Mouse (Mus musculus): Measurements from ENCODE around the gene Nt5dc2. TPM values are rescaled to one million over a fixed set of nuclear protein-coding genes. Genes with fewer than 3 reads are reported as not detected.

The Nt5dc2 gene
- total RNA-seq, 1 experiment: 155 TPM

DNA sequence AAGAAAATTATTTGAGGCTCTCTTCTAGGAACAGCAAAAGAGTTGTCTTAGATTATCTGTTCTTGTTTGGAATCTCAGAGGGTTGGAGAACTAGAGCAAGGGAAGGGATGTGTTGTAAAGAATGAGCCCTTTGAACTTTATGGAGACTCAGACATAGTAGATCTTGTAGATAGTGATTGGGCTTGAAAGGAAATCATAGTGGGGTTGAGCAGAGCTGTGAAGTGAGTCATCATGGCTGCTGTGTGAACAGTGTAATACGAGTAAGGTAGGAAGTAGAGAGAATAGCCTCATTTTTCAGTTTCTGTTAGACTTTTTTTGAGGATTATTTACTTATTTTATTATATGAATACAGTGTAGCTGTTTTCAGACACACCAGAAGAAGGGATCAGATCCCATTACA lies 40.9 kb upstream of the Nt5dc2 start:
- in situ Hi-C loops (cut with MboI; ENCODE audit: low sequenced_read_pairs in 2 of 2, unreplicated experiment in 2 of 2): no loop called here
- no peak for TF ChIP-seq MAFK (IDR thresholded peaks at IDR 0.05; ENCODE audit: insufficient read depth, low read depth, low read length)
- no peak for TF ChIP-seq ZNF384 (IDR thresholded peaks at IDR 0.05; ENCODE audit: low read depth, low read length)
- no peak for TF ChIP-seq HCFC1 (IDR thresholded peaks at IDR 0.05; ENCODE audit: borderline replicate concordance, insufficient read depth, low read length)
- TF ChIP-seq ZC3H11A (IDR thresholded peaks at IDR 0.05; ENCODE audit: borderline replicate concordance, low read depth, low read length): no peak
- TF ChIP-seq CHD2 (IDR thresholded peaks at IDR 0.05; ENCODE audit: low read depth, low read length): no peak
- Histone ChIP-seq H3K4me3 (ENCODE audit: insufficient read depth in 1 of 2, low read depth in 1 of 2, low read length in 2 of 2, poor library complexity in 1 of 2, severe bottlenecking in 1 of 2) (no peak overlapping the region), H3K9me3 (ENCODE audit: control insufficient read depth, insufficient read depth, low read depth, low read length) (no peaks in the 10 kb centered on the region), H3K27ac (ENCODE audit: insufficient read depth, low read depth, low read length, poor library complexity, severe bottlenecking) (no peak overlapping the region), H3K9ac (ENCODE audit: insufficient read depth, low read depth, low read length, poor library complexity, severe bottlenecking) (no peak overlapping the region), H3K36me3 (ENCODE audit: control insufficient read depth, insufficient read depth, low read length, poor library complexity, severe bottlenecking) (peaks cover 2% of the 10 kb centered on the region; the same call in 1 of the 2 replicates), H3K4me1 (ENCODE audit: control insufficient read depth in 2 of 2, insufficient read depth in 2 of 2, low read length in 2 of 2, poor library complexity in 1 of 2) (no peaks in the 10 kb centered on the region)
- DNase-seq (ENCODE audit: low read depth, low spot score): no peak

DNA sequence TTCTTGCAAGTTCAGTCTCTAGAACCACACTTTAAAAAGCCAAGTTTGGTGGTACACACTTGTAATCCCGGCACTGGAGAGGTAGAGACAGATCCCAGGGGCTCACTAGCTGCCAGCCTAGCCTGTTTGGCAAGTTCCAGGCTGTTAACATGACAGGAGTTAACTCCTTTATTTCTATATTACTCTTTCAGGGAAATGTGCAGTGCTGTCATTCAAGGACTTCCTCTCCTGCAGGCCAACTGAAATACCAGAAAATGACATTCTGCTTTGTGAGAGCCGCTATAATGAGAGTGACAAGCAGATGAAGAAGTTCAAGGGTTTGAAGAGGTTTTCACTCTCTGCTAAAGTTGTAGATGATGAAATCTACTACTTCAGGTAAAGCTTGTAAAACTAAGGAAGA lies 25.7 kb upstream of the Nt5dc2 start:
- no peaks in the 10 kb centered on the region for H3K9me3 ChIP-seq (ENCODE audit: control insufficient read depth, insufficient read depth, low read depth, low read length)
- H3K9ac ChIP-seq (ENCODE audit: insufficient read depth, low read depth, low read length, poor library complexity, severe bottlenecking): no peak overlapping the region
- TF ChIP-seq CHD2 (IDR thresholded peaks at IDR 0.05; ENCODE audit: low read depth, low read length) (no peak), ZC3H11A (IDR thresholded peaks at IDR 0.05; ENCODE audit: borderline replicate concordance, low read depth, low read length) (no peak), ZNF384 (IDR thresholded peaks at IDR 0.05; ENCODE audit: low read depth, low read length) (no peak), MAFK (IDR thresholded peaks at IDR 0.05; ENCODE audit: insufficient read depth, low read depth, low read length) (no peak), HCFC1 (IDR thresholded peaks at IDR 0.05; ENCODE audit: borderline replicate concordance, insufficient read depth, low read length) (no peak)
- H3K36me3 ChIP-seq (ENCODE audit: control insufficient read depth, insufficient read depth, low read length, poor library complexity, severe bottlenecking): peaks cover 10% of the 10 kb centered on the region
- no peak for DNase-seq (ENCODE audit: low read depth, low spot score)
- H3K4me3 ChIP-seq (ENCODE audit: insufficient read depth in 1 of 2, low read depth in 1 of 2, low read length in 2 of 2, poor library complexity in 1 of 2, severe bottlenecking in 1 of 2): no peak overlapping the region
- H3K27ac ChIP-seq (ENCODE audit: insufficient read depth, low read depth, low read length, poor library complexity, severe bottlenecking): no peak overlapping the region
- no peaks in the 10 kb centered on the region for H3K4me1 ChIP-seq (ENCODE audit: control insufficient read depth in 2 of 2, insufficient read depth in 2 of 2, low read length in 2 of 2, poor library complexity in 1 of 2)
- in situ Hi-C loops (cut with MboI; ENCODE audit: low sequenced_read_pairs in 2 of 2, unreplicated experiment in 2 of 2): no loop called here

DNA sequence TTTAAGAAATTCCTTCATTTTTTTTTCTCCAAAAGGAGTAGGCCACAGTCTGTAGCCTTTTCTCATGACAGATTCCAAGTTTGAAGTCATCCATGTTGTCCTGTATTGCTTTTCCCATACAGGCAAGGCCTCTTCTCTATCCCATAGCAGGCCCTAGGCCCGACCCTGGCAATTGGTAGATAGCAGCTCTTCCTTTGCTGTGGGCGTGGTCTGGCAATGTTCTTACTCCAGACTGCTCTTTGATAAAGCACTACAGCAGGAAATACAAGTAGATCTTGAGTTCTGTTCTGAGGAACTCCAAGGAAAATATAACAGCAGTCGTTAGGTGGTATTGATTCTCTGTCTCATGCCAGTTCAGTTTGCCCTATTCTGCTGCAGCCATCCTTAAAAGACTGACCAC lies 20.2 kb upstream of the Nt5dc2 start:
- DNase-seq (ENCODE audit: low read depth, low spot score): no peak
- in situ Hi-C loops (cut with MboI; ENCODE audit: low sequenced_read_pairs in 2 of 2, unreplicated experiment in 2 of 2): no loop called here

DNA sequence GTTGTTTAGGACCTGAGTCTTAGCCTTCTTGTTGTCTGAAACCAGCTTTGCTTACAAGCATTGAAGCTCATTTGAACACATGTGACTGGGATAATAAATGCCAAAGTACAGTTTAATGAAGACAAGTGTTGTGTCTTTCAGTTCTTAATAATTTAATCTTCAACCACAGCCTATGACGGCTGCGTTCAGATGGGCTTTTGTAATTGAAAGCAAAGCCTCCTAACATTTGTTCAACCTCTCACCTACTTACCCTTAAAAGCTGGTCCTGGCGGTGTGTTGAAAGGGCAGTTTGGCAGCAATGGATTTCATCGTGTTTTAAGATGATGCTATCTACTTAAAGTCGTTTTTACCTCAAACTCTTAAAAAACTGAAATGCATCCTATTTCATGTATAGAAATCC lies 18.7 kb upstream of the Nt5dc2 start:
- DNase-seq (ENCODE audit: low read depth, low spot score): no peak
- Histone ChIP-seq H3K9me3 (ENCODE audit: control insufficient read depth, insufficient read depth, low read depth, low read length) (no peaks in the 10 kb centered on the region), H3K27ac (ENCODE audit: insufficient read depth, low read depth, low read length, poor library complexity, severe bottlenecking) (no peak overlapping the region), H3K4me3 (ENCODE audit: insufficient read depth in 1 of 2, low read depth in 1 of 2, low read length in 2 of 2, poor library complexity in 1 of 2, severe bottlenecking in 1 of 2) (no peak overlapping the region), H3K36me3 (ENCODE audit: control insufficient read depth, insufficient read depth, low read length, poor library complexity, severe bottlenecking) (peaks cover 16% of the 10 kb centered on the region), H3K9ac (ENCODE audit: insufficient read depth, low read depth, low read length, poor library complexity, severe bottlenecking) (no peak overlapping the region), H3K4me1 (ENCODE audit: control insufficient read depth in 2 of 2, insufficient read depth in 2 of 2, low read length in 2 of 2, poor library complexity in 1 of 2) (no peaks in the 10 kb centered on the region)
- in situ Hi-C loops (cut with MboI; ENCODE audit: low sequenced_read_pairs in 2 of 2, unreplicated experiment in 2 of 2): no loop called here
- TF ChIP-seq HCFC1 (IDR thresholded peaks at IDR 0.05; ENCODE audit: borderline replicate concordance, insufficient read depth, low read length) (no peak), MAFK (IDR thresholded peaks at IDR 0.05; ENCODE audit: insufficient read depth, low read depth, low read length) (no peak), ZC3H11A (IDR thresholded peaks at IDR 0.05; ENCODE audit: borderline replicate concordance, low read depth, low read length) (no peak), CHD2 (IDR thresholded peaks at IDR 0.05; ENCODE audit: low read depth, low read length) (no peak), ZNF384 (IDR thresholded peaks at IDR 0.05; ENCODE audit: low read depth, low read length) (no peak)

More for the DNA sequence above, 20.2 kb upstream of the Nt5dc2 start:
- H3K36me3 ChIP-seq (ENCODE audit: control insufficient read depth, insufficient read depth, low read length, poor library complexity, severe bottlenecking): peaks cover 14% of the 10 kb centered on the region
- no peak overlapping the region for H3K4me3 ChIP-seq (ENCODE audit: insufficient read depth in 1 of 2, low read depth in 1 of 2, low read length in 2 of 2, poor library complexity in 1 of 2, severe bottlenecking in 1 of 2)
- H3K9ac ChIP-seq (ENCODE audit: insufficient read depth, low read depth, low read length, poor library complexity, severe bottlenecking): no peak overlapping the region
- H3K27ac ChIP-seq (ENCODE audit: insufficient read depth, low read depth, low read length, poor library complexity, severe bottlenecking): no peak overlapping the region
- no peaks in the 10 kb centered on the region for H3K9me3 ChIP-seq (ENCODE audit: control insufficient read depth, insufficient read depth, low read depth, low read length)
- no peak for TF ChIP-seq CHD2 (IDR thresholded peaks at IDR 0.05; ENCODE audit: low read depth, low read length)
- no peaks in the 10 kb centered on the region for H3K4me1 ChIP-seq (ENCODE audit: control insufficient read depth in 2 of 2, insufficient read depth in 2 of 2, low read length in 2 of 2, poor library complexity in 1 of 2)

DNA sequence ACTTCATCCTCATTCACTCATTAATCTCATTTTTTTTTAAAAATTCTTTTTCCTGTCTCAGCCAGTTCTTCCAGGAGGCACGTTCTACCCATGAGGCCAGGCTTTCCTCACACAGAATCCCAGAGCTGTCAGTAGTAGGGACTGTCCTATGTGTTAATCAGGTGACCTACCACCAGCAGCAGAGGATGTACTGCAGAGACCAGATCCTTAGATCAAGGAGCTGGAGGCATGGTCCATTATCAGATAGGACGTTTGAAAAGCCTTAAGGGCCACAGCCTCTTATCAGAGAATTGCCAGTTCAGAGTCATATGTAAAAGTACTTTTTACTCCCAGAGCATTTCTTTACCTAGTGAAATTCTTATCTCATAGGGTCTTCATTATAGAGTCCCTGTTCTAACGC lies 16.8 kb upstream of the Nt5dc2 start:
- no peak for TF ChIP-seq CHD2 (IDR thresholded peaks at IDR 0.05; ENCODE audit: low read depth, low read length)
- TF ChIP-seq ZC3H11A (IDR thresholded peaks at IDR 0.05; ENCODE audit: borderline replicate concordance, low read depth, low read length): no peak
- no peak for TF ChIP-seq ZNF384 (IDR thresholded peaks at IDR 0.05; ENCODE audit: low read depth, low read length)
- TF ChIP-seq MAFK (IDR thresholded peaks at IDR 0.05; ENCODE audit: insufficient read depth, low read depth, low read length): no peak
- no peak for TF ChIP-seq HCFC1 (IDR thresholded peaks at IDR 0.05; ENCODE audit: borderline replicate concordance, insufficient read depth, low read length)
- H3K36me3 ChIP-seq (ENCODE audit: control insufficient read depth, insufficient read depth, low read length, poor library complexity, severe bottlenecking): peaks cover 17% of the 10 kb centered on the region
- H3K9me3 ChIP-seq (ENCODE audit: control insufficient read depth, insufficient read depth, low read depth, low read length): no peaks in the 10 kb centered on the region
- no peak overlapping the region for H3K27ac ChIP-seq (ENCODE audit: insufficient read depth, low read depth, low read length, poor library complexity, severe bottlenecking)
- in situ Hi-C loops (cut with MboI; ENCODE audit: low sequenced_read_pairs in 2 of 2, unreplicated experiment in 2 of 2): no loop called here
- no peak overlapping the region; the same call in 1 of the 2 replicates for H3K9ac ChIP-seq (ENCODE audit: insufficient read depth, low read depth, low read length, poor library complexity, severe bottlenecking)
- no peak for DNase-seq (ENCODE audit: low read depth, low spot score)
- no peaks in the 10 kb centered on the region for H3K4me1 ChIP-seq (ENCODE audit: control insufficient read depth in 2 of 2, insufficient read depth in 2 of 2, low read length in 2 of 2, poor library complexity in 1 of 2)
- no peak overlapping the region for H3K4me3 ChIP-seq (ENCODE audit: insufficient read depth in 1 of 2, low read depth in 1 of 2, low read length in 2 of 2, poor library complexity in 1 of 2, severe bottlenecking in 1 of 2)
